Mouse (Mus musculus): Measurements from ENCODE around the gene Abcf2.

The Abcf2 gene

GRCm38 (mm10) chr5:24577183-24577929, at the start of gene Abcf2:
Gene Abcf2, minus strand, starts transcription at chr5:24577467.
- in situ Hi-C loops (cut with MboI, MseI) = no loop called here

- in situ Hi-C loops (cut with MboI, MseI) = no loop called here
Measured at GRCm38 (mm10) chr5:24624822-24625120, 47.5 kb upstream of the Abcf2 start.

- in situ Hi-C loops (cut with MboI, MseI) = no loop called here
Measured at GRCm38 (mm10) chr5:24623986-24624821, 46.9 kb upstream of the Abcf2 start, which contains the start of gene Smarcd3. Gene Smarcd3, minus strand, starts transcription at chr5:24624411.

- in situ Hi-C loops (cut with MboI, MseI) = no loop called here
Measured at GRCm38 (mm10) chr5:24623041-24623985, 46.0 kb upstream of the Abcf2 start.

GRCm38 (mm10) chr5:24622386-24623040, 45.2 kb upstream of the Abcf2 start:
- in situ Hi-C loops (cut with MboI, MseI) = no loop called here

- in situ Hi-C loops (cut with MboI, MseI) = no loop called here
Measured at GRCm38 (mm10) chr5:24620626-24621025, 43.4 kb upstream of the Abcf2 start.

- in situ Hi-C loops (cut with MboI, MseI) = no loop called here
Measured at GRCm38 (mm10) chr5:24620116-24620515, 42.8 kb upstream of the Abcf2 start.

- in situ Hi-C loops (cut with MboI, MseI) = no loop called here
Measured at GRCm38 (mm10) chr5:24618921-24619320, 41.7 kb upstream of the Abcf2 start.

GRCm38 (mm10) chr5:24615097-24615496, 37.8 kb upstream of the Abcf2 start:
- in situ Hi-C loops (cut with MboI, MseI) = no loop called here

GRCm38 (mm10) chr5:24612302-24612649, 35.0 kb upstream of the Abcf2 start:
- in situ Hi-C loops (cut with MboI, MseI) = no loop called here

- in situ Hi-C loops (cut with MboI, MseI) = no loop called here
Measured at GRCm38 (mm10) chr5:24611366-24612301, 34.4 kb upstream of the Abcf2 start.

GRCm38 (mm10) chr5:24609388-24609787, 32.1 kb upstream of the Abcf2 start:
- in situ Hi-C loops (cut with MboI, MseI) = no loop called here

- in situ Hi-C loops (cut with MboI, MseI) = no loop called here
Measured at GRCm38 (mm10) chr5:24605980-24606665, 28.9 kb upstream of the Abcf2 start.

- in situ Hi-C loops (cut with MboI, MseI) = no loop called here
Measured at GRCm38 (mm10) chr5:24605321-24605979, 28.2 kb upstream of the Abcf2 start.

- in situ Hi-C loops (cut with MboI, MseI) = no loop called here
Measured at GRCm38 (mm10) chr5:24604656-24605100, 27.4 kb upstream of the Abcf2 start.

- in situ Hi-C loops (cut with MboI, MseI) = no loop called here
Measured at GRCm38 (mm10) chr5:24604080-24604655, 26.9 kb upstream of the Abcf2 start.

- in situ Hi-C loops (cut with MboI, MseI) = no loop called here
Measured at GRCm38 (mm10) chr5:24603431-24604010, 26.3 kb upstream of the Abcf2 start.

GRCm38 (mm10) chr5:24602751-24603343, 25.6 kb upstream of the Abcf2 start:
- in situ Hi-C loops (cut with MboI, MseI) = no loop called here

Data from T-helper 2 cell (primary cell).